Mouse (Mus musculus) MEL (cell line): ENCODE measurements around the gene Arid5b.

Experiments used
- CTCF ChIP-seq, 3 experiments: IDR thresholded peaks in 2 of 3; conservative IDR thresholded peaks in 1 of 3; 2 replicates each; pipeline ENCODE4 v1.5.1; 2011 to 2012; ENCODE audit warnings: low read length in 3 of 3, low read depth in 2 of 3, mild to moderate bottlenecking in 2 of 3, improper control_type of control experiment in 1 of 3, inconsistent platforms in 1 of 3, mixed read lengths in 1 of 3, moderate library complexity in 1 of 3; ENCODE audit not compliant: control insufficient read depth in 1 of 3, insufficient read depth in 1 of 3, poor library complexity in 1 of 3, severe bottlenecking in 1 of 3
- EP300 ChIP-seq, 2 experiments: IDR thresholded peaks; 2 replicates each; pipeline ENCODE4 v1.6.1; 2011; ENCODE audit warnings: improper control_type of control experiment in 2 of 2, low read length in 2 of 2, low read depth in 1 of 2, mild to moderate bottlenecking in 1 of 2
- ETS1 ChIP-seq: IDR thresholded peaks from 2 replicates; pipeline ENCODE4 v1.6.1; 2012; ENCODE audit warnings: low read depth, mild to moderate bottlenecking, inconsistent platforms, low read length, improper control_type of control experiment, moderate library complexity
- NELFE ChIP-seq: IDR thresholded peaks from 2 replicates; pipeline ENCODE4 v1.6.1; 2011; ENCODE audit warnings: low read depth, low read length, improper control_type of control experiment
- POLR2A ChIP-seq, 2 experiments: IDR thresholded peaks; 2 replicates each; pipeline ENCODE4 v1.6.1; 2011 to 2012; ENCODE audit warnings: low read length in 2 of 2, mild to moderate bottlenecking in 2 of 2, control low read depth in 1 of 2, improper control_type of control experiment in 1 of 2, low read depth in 1 of 2, moderate library complexity in 1 of 2; ENCODE audit not compliant: control insufficient read depth in 1 of 2, insufficient read depth in 1 of 2, poor library complexity in 1 of 2
- UBTF ChIP-seq: IDR thresholded peaks from 2 replicates; pipeline ENCODE4 v1.6.1; 2012; ENCODE audit warnings: low read depth, mild to moderate bottlenecking, inconsistent platforms, low read length, improper control_type of control experiment, moderate library complexity, borderline replicate concordance; ENCODE audit not compliant: insufficient read depth

GRCm38 (mm10) chr10:68238707-68239425 is 39.7 kb downstream of the Arid5b start:
- TF ChIP-seq EP300 (IDR thresholded peaks at IDR 0.05; ENCODE audit: low read depth in 1 of 2, low read length in 2 of 2): no peak
- no peak for TF ChIP-seq CTCF (IDR thresholded peaks at IDR 0.05 in 2 of 3, conservative IDR thresholded peaks at IDR 0.05 in 1 of 3; ENCODE audit: control insufficient read depth in 1 of 3, insufficient read depth in 1 of 3, low read depth in 2 of 3, low read length in 3 of 3, poor library complexity in 1 of 3, severe bottlenecking in 1 of 3)
- no peak for TF ChIP-seq NELFE
- no peak for TF ChIP-seq POLR2A (IDR thresholded peaks at IDR 0.05; ENCODE audit: control insufficient read depth in 1 of 2, insufficient read depth in 1 of 2, low read depth in 1 of 2, low read length in 2 of 2, poor library complexity in 1 of 2)
- TF ChIP-seq ETS1: no peak
- TF ChIP-seq UBTF: no peak
